Mouse (Mus musculus): ENCODE data around the gene Taf5l. TPM values are rescaled to one million over a fixed set of nuclear protein-coding genes. Genes with fewer than 3 reads are reported as not detected.

Taf5l gene
- 47.6 and 48.8 TPM in 2 replicates for polyA plus RNA-seq (2016; fragmentation: Nextera tagmentation; extraction: Ambion mirVana)

DNA sequence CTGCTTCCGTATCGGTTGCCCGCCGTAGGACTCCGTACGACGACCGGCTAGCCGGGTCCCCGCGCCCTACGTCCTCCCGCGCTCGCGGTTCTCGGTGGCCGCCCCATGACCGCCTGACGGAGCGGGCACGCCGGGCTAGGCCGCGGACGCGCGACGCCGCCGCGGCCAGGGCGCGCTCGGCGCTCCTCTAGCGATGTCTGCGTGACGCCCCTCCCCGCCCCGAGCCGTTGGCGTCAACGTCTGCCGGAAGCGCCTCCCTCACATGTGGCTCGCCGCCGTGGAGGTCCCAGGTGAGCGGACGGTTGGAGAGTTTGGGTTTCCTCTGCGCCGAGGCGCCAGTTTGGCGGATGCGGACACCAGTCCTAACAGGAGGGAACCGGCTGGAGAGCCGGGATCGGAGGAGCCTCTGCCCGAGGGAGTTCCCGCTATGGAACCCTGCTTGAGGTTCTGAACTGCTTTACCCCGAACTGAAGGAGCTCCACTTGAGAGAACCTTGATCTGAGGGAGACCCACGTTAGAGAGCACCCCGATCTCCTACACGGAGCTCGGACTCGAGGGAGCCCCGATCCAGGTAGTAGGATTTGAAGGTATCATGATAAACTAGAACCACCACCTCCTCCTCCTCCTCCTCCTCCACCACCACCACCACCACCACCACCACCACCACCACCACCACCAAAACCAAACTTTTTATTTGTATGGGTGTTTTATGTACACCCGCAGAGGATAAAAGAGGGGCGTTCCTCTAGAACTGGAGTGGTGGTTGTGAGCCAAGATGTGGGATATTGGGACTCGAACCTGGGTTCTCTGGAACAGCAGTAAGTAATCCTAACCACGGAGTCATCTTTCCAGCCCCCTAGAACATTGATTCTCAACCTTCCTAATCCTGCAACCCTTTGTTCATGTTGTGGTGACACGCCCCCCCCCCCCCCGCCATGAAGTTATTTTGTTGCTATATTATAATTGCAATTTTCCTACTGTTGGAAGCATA is at the start of gene Taf5l, which contains the start of gene Urb2:
Taf5l (minus strand) TSS at position 161 of the 991 bp plus-strand sequence.
Urb2 (plus strand) TSS at position 272 of the 991 bp plus-strand sequence.
- WGBS = under 1% methylated on average over 74 of the region's 74 CpGs
- H3K9me3 ChIP-seq = no peaks in the 10 kb centered on the region
- peaks cover 40% of the 10 kb centered on the region for H3K4me1 ChIP-seq
- DNase-seq (ENCODE audit: extremely low spot score, low spot score) = peak; percentile 90
- peaks cover 36% of the 10 kb centered on the region for H3K36me3 ChIP-seq (replicated peaks)
- no peaks in the 10 kb centered on the region for H3K27me3 ChIP-seq (ENCODE audit: poor library complexity, severe bottlenecking)
- H3K27ac ChIP-seq = peak within 1 kb of the TSS; percentile 98
- H3K4me3 ChIP-seq = peak within 1 kb of the TSS; percentile 87

DNA sequence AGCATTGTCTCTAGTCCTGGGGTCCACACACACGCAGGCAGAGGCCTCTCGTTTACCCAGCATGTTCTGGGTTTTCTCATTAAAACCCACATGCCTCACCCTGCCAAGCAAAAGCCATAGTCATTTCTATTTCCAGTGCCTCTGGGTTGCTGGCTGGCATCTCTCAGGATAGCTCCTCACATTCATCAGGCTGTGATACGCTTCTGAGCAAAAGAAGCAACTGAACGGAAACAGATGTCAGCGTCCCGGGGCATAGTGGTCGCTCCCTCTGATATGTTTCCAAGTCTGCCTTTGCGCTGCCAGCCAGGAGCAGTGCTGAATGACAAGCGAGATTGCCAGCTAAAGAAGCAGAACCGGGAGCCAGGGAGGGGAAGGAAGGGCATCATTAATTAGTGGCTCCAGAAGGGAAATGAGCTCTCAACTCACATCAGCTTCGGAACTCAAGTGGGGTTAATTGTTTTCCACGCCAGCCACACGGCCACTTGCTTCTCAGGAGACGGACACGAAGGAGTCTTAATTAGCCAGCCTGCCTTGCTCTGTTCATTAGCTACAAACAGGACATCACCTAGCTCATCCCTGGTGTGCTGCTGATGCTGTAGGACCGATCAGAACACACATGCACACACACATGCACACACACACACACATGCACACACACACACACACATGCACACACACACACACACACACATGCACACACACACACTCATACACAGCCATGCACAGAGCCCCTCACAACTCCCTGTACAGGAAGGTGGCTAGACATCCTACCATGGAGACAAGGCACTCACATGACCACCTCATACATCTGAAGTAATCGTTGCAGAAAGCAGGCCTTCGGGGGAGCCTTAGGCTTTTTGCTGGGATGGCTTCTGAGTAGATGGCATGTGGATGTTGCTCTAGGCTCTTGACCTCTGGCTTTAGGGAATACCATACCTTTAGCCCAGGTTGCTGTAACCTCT is 49.4 kb upstream of the Taf5l start:
- Histone ChIP-seq H3K36me3 (replicated peaks) (no peaks in the 10 kb centered on the region), H3K9me3 (no peaks in the 10 kb centered on the region), H3K4me3 (no peak overlapping the region), H3K27ac (no peak overlapping the region; the same call in 1 of the 2 replicates), H3K4me1 (peaks cover 15% of the 10 kb centered on the region), H3K27me3 (ENCODE audit: poor library complexity, severe bottlenecking) (no peaks in the 10 kb centered on the region)
- DNase-seq (ENCODE audit: extremely low spot score, low spot score) = peak; percentile 32
- WGBS = 56% methylated on average over 18 of the region's 18 CpGs

DNA sequence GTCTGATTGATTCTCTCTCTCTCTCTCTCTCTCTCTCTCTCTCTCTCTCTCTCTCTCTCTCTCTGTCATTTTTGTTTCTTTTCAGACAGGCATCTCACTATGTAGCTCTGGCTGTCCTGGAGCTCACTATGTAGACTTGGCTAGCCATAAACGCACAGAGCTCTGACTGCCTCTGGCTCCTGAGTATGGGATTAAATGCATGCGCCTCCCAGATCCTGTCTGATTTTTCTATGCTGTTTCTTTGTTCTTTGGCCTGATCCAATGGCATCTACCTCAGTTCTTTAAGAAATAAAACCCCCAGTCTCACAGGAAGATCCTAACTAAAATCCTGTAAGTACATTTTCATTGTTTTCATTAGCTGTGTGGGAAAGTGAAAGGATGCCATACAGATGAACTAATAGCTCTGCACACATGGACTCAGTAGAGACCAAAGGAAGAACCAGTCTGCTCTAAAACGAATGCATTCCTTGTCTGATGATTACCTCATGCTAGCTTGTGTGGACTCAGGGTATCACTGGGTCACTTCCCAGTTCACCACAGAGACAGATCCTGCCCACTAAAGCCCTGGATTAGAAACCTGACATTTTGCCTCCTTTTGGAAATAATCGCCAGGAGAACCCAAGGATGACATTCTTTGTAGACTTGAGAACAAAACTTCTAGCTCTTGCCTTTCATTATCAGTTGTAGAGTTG is 46.0 kb upstream of the Taf5l start:
- H3K27me3 ChIP-seq (ENCODE audit: poor library complexity, severe bottlenecking) = no peaks in the 10 kb centered on the region
- H3K9me3 ChIP-seq = no peaks in the 10 kb centered on the region
- WGBS = 79% methylated on average over 4 of the region's 4 CpGs
- no peaks in the 10 kb centered on the region for H3K36me3 ChIP-seq (replicated peaks)
- no peak overlapping the region for H3K4me3 ChIP-seq
- H3K4me1 ChIP-seq = peaks cover 15% of the 10 kb centered on the region
- no peak overlapping the region for H3K27ac ChIP-seq
- no peak for DNase-seq (ENCODE audit: extremely low spot score, low spot score)

DNA sequence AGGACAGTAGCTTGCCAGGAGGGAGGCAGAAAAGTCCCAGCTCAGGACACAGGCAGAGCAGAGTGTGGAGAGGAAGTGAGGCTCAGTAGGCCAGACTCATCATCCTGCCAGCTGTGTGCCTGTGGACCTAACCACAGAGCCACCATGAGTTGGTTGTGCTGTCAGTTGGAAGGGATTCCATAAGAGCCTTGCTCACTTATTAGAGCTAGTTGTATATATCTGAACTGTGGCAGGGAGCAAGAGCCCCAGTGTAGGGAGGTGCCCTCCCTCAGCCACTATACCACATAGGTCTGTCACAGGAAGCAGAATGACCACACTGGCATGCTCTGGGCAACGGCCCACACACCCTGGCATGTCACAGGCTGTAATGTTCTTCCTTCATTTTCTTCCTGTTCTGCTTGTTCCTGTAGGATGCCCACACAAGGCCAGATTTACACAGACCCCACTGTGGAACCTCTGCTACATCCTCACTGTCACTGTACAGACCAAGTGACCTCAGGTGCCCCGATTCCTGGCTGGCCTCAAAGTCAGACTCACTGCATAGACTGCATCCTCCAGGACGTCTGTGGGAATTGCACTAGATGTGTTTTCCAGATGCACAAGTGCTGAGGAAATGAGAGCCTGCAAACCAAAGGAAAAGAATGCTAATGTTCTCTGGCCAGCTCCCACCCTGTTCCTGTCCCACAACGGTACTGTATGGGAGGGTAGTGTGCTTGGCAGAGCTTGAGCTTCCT is 45.3 kb upstream of the Taf5l start:
- 80% methylated on average over 4 of the region's 4 CpGs for WGBS
- DNase-seq (ENCODE audit: extremely low spot score, low spot score) = no peak
- no peaks in the 10 kb centered on the region for H3K9me3 ChIP-seq
- H3K4me3 ChIP-seq = no peak overlapping the region
- peaks cover 15% of the 10 kb centered on the region for H3K4me1 ChIP-seq
- H3K27me3 ChIP-seq (ENCODE audit: poor library complexity, severe bottlenecking) = no peaks in the 10 kb centered on the region
- no peaks in the 10 kb centered on the region for H3K36me3 ChIP-seq (replicated peaks)
- no peak overlapping the region for H3K27ac ChIP-seq

DNA sequence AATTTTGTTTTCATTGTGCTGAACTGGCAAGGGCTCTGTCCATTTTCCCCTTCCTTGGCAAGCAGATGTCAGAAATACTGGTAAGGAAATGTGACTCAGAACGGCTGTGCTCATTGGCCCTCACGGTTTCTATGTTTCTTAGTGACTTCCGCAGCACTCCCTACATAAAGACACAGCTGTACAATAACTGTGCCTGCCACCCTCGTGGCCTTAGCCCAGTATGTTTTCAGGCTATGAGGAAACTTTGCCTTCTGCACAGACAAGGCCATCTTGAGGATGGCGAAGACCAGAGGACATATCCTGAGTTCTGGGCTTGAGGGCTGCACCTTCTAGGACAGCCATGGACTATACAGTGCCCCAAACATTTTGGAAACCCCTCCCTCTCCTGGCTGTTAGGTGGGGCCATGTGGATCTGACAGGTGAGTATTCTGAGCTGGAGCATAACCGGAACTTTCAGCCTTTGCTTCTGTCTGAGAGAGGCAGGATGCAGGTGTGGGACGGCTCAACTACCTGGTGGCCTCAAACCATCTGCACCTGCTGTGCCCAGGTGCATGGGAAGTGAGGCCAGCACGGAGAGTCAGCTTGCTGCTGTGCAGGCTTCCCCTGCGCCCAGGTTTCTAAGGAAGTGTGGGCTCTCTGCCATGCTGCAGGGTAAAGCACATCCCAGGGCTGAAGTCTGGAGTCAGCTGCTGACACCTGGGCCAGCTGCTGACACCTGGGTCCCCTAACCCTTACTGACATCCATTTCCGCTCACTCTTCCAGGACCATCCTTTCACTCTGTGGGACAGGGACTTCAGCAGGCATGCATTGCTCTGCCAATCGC is 35.8 kb upstream of the Taf5l start:
- no peak overlapping the region for H3K27ac ChIP-seq
- no peak overlapping the region for H3K4me3 ChIP-seq
- H3K27me3 ChIP-seq (ENCODE audit: poor library complexity, severe bottlenecking) = no peaks in the 10 kb centered on the region
- H3K4me1 ChIP-seq = peaks cover 5% of the 10 kb centered on the region; the same call in 1 of the 2 replicates
- DNase-seq (ENCODE audit: extremely low spot score, low spot score) = no peak
- H3K36me3 ChIP-seq (replicated peaks) = no peaks in the 10 kb centered on the region
- H3K9me3 ChIP-seq = no peaks in the 10 kb centered on the region
- WGBS = 86% methylated on average over 11 of the region's 11 CpGs

DNA sequence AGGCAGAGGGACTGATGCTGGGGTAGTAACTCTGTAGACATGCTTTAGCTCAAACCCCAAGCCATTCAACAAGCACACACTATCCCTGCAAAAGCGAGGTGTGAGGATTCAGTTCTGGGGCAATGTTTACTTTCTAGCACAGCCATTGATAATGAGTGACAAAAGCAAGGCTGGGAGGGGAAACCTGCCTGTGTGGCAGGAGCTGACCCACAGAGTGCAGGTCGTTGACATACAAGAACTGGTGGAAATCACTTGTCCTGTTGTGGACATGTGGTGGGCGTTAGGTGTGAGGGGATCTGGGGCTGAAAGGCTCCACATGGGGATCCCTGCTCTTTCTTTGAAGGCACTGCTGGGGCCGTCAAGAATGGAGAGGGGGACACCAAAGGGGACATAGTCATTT is 31.4 kb upstream of the Taf5l start:
- no peak overlapping the region for H3K27ac ChIP-seq

DNA sequence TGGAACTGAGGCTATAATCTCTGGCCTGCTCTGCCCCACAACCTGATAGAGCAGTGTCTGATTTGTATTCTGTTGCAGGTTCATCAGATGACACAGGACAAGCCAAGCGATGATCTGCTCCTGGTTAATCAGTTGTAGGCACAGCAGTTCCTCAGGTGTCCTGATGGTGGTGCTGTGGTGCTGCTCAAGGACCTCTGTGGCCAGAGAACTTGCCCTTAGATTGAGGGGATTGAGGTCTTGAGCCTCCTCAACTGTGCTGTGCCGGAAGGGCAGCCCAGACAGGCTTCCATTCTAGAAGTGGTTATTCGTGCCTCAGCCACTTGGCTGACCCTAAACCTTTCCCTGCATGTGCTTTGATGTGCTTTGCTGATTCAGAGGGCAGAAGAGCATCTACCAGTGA is 30.9 kb upstream of the Taf5l start:
- Histone ChIP-seq H3K27me3 (ENCODE audit: poor library complexity, severe bottlenecking) (no peaks in the 10 kb centered on the region), H3K9me3 (no peaks in the 10 kb centered on the region), H3K4me3 (no peak overlapping the region), H3K4me1 (peaks cover 5% of the 10 kb centered on the region; the same call in 1 of the 2 replicates), H3K27ac (no peak overlapping the region), H3K36me3 (replicated peaks) (peaks cover 29% of the 10 kb centered on the region)
- DNase-seq (ENCODE audit: extremely low spot score, low spot score) = peak; percentile 75
- 31% methylated on average over 3 of the region's 3 CpGs for WGBS

More for the DNA sequence above, 31.4 kb upstream of the Taf5l start:
- 77% methylated on average over 4 of the region's 4 CpGs for WGBS
- Histone ChIP-seq H3K36me3 (replicated peaks) (peaks cover 25% of the 10 kb centered on the region), H3K4me3 (no peak overlapping the region), H3K9me3 (no peaks in the 10 kb centered on the region), H3K4me1 (peaks cover 5% of the 10 kb centered on the region; the same call in 1 of the 2 replicates), H3K27me3 (ENCODE audit: poor library complexity, severe bottlenecking) (no peaks in the 10 kb centered on the region)
- no peak for DNase-seq (ENCODE audit: extremely low spot score, low spot score)

DNA sequence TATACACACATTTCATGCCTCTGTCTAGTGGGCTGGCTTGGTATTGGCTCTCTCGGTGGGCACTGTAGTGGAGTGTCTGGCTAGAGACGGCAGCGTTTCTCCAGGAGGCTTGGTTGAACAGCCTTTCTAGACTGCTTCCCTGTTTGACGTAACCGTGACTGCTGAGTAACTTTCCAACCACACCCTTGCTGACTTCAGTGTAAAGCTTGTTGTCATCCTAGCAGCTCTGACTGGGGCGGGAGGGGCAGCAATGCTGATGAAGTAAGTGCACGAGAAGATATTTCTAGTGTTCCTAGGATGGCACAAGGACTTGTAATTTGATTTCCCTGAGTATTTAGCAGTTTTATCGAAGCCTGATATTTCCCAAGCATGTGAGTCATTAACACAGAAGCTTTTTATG is 24.7 kb upstream of the Taf5l start:
- Histone ChIP-seq H3K9me3 (no peaks in the 10 kb centered on the region), H3K36me3 (replicated peaks) (peaks cover 90% of the 10 kb centered on the region), H3K4me1 (no peaks in the 10 kb centered on the region), H3K27ac (no peak overlapping the region), H3K4me3 (no peak overlapping the region), H3K27me3 (ENCODE audit: poor library complexity, severe bottlenecking) (no peaks in the 10 kb centered on the region)
- 95% methylated on average over 8 of the region's 8 CpGs for WGBS
- DNase-seq (ENCODE audit: extremely low spot score, low spot score) = no peak

DNA sequence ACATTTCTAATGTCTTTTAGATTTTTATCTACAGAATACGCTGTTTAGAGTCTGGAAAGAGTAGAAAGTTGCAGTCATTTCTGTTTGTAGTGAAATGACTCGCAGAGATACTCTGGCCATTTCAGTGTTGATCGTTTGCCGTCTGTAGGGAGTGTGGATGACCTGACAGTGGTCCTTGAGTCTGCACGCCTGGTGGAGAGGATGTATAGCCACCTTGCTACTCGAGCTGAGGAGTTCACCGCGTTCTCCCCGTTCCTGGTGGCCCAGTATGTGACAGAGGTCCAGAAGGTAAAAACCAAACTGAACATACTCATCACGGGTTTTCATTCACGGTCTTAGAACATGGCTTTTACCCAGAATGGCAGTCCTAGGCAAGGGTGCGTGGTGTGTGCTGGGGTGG is 23.7 kb upstream of the Taf5l start:
- Histone ChIP-seq H3K4me1 (no peaks in the 10 kb centered on the region), H3K36me3 (replicated peaks) (peaks cover 91% of the 10 kb centered on the region), H3K4me3 (no peak overlapping the region), H3K27me3 (ENCODE audit: poor library complexity, severe bottlenecking) (no peaks in the 10 kb centered on the region), H3K9me3 (no peaks in the 10 kb centered on the region), H3K27ac (no peak overlapping the region)
- no peak for DNase-seq (ENCODE audit: extremely low spot score, low spot score)
- 94% methylated on average over 12 of the region's 12 CpGs for WGBS

DNA sequence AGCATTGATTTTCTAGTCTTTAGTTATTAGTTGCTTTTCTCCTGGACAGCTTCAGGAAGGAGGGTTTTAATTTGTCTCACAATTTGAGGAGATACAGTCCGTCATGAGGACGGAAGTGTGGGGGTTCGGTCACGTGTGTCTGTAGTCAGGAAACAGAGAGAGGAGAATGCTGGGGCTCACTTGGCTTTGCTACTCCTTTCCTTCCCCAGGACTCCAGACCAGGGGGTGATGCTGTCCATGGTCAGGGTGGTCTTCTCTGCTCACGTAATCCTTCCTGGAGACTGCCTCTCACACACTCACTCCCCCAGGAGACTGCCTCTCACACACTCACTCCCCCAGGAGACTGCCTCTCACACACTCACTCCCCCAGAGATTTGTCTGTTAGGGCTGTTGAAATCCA is 23.2 kb upstream of the Taf5l start:
- Histone ChIP-seq H3K9me3 (no peaks in the 10 kb centered on the region), H3K27me3 (ENCODE audit: poor library complexity, severe bottlenecking) (no peaks in the 10 kb centered on the region), H3K4me1 (no peaks in the 10 kb centered on the region), H3K36me3 (replicated peaks) (peaks cover 92% of the 10 kb centered on the region), H3K4me3 (no peak overlapping the region), H3K27ac (no peak overlapping the region)
- DNase-seq (ENCODE audit: extremely low spot score, low spot score) = no peak
- WGBS = 91% methylated on average over 5 of the region's 5 CpGs

DNA sequence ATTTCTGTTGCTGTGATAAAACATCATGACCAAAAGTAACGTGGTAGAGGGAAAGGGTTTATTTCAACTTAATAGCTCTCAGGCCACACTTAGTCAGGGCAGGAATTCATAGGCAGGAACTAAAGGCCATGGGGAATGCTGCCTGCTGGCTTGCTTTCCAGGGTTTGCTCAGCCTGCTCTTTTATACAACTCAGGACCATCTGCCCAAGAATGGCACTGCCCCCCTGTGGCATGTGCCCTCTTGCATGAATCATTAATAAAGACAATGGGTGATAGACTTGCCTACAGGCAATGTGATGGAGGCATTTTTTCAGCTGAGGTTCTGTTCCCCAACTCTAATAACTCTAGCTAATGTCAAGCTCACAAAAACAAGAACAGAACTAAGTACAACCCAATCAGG is 21.0 kb upstream of the Taf5l start:
- no peaks in the 10 kb centered on the region for H3K4me1 ChIP-seq
- DNase-seq (ENCODE audit: extremely low spot score, low spot score) = no peak
- H3K27ac ChIP-seq = no peak overlapping the region
- 86% methylated on average over 1 of the region's 1 CpGs for WGBS
- no peak overlapping the region for H3K4me3 ChIP-seq
- H3K27me3 ChIP-seq (ENCODE audit: poor library complexity, severe bottlenecking) = no peaks in the 10 kb centered on the region
- no peaks in the 10 kb centered on the region for H3K9me3 ChIP-seq
- H3K36me3 ChIP-seq (replicated peaks) = peaks cover 97% of the 10 kb centered on the region
